Mouse (Mus musculus) heart, adult 2 months (tissue): Measurements from ENCODE around the gene 1700003F12Rik.

Experiments used
- CTCF ChIP-seq: fragments of 200-600 bp; IDR thresholded peaks from 2 replicates; pipeline ENCODE4 v1.8.1; 2022; ENCODE audit warnings: antibody characterized with exemption, mild to moderate bottlenecking, moderate library complexity
- EP300 ChIP-seq: fragments of 200-500 bp; IDR thresholded peaks from 2 replicates; pipeline ENCODE4 v1.6.1; 2011; ENCODE audit warnings: low read depth, low read length, control low read depth; ENCODE audit not compliant: insufficient read depth
- POLR2A ChIP-seq: fragments of 200-500 bp; IDR thresholded peaks from 2 replicates; pipeline ENCODE4 v1.6.1; 2011; ENCODE audit warnings: mild to moderate bottlenecking, low read depth, low read length, control low read depth; ENCODE audit not compliant: insufficient read depth

DNA sequence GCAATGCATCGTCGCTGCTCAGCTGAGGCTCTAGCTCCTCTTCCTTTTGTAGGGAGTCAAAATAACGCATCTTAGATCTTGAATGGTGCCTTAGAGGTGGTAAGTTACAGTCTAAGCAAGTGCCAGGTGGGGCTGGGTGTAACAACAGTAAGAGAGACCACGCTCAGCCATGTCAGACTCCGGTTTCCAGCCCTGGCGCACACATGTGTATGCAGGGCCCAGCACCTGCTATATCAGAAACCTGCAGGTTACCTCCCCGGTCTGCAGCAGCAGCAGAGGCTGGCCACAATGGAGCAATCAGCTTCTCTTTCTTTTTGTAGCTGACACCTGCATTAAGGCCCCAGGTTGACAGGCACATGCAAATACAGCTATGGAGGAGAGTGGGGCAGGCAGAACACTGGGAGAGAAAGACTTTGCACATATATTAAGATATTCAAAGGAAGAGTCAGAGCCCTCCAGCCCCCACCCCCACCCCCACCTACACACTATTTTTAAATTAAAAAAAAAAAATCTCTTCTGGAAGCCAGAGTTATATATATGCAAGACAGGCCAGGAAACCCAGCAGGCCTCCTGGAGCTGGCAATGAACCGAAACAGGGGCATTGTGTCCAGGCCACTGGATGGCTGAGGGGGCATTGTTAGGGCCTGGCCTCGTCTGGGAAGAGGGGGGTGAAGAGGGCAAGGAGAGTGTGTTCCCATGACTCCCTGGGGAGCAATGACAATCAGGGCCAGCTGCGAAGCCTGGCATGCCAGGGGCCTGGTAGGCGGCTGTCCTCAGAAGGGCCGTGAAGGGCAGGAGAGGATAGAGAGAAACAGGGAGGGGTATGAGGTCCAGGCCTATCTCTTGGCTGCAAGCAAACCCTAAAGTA, 30.2 kb downstream of the 1700003F12Rik start:
- TF ChIP-seq POLR2A, result no peak
- TF ChIP-seq CTCF, result no peak
- TF ChIP-seq EP300, result no peak
